ENCODE assay signal across 13 mouse cellular contexts in the genomic region with DNA sequence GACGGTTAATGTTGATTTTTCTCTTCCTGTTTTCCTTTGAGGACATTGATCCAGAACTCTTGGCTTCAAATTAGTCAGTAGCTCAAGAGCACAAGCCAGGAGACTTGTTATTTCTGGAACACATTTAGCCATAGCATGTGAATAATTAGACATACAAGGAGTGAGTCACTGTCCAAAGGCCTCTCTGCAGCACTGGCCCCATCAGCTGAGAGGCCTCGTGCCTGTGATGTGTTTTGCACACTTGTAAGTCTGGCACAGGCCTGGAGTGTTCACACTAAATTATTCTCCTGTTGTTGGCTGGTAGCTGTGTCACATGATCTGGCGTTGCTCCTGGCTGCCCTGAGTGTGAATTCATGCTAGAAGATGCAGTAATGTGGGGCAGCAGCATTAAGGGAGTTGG.
A peak's percentile ranks its signal among the peaks of the same experiment; 100 is the strongest.
DNase-seq lines count a peak whose midpoint lies in the region; ATAC-seq and TF ChIP-seq lines count a peak whose summit lies in the region.
"Had no signal": no experiment of that assay in that cellular context is flagged by ENCODE, and none has a peak within 500 bp of the region (broad histone marks: within the 10 kb centered on the region; RNA-seq: fewer than 3 reads in every experiment).

No protein-coding gene starts in this region.

- no peaks in the 10 kb centered on the region for H3K4me1 ChIP-seq in lung, embryonic 14.5 days (ENCODE audit: insufficient read depth)
- H3K4me1 ChIP-seq: embryonic facial prominence, embryonic 15.5 days had no signal

- H3K9me3 ChIP-seq in lung, embryonic 14.5 days (ENCODE audit: low read depth, low read length), result no peaks in the 10 kb centered on the region
- H3K9me3 ChIP-seq: embryonic facial prominence, embryonic 15.5 days had no signal

- ATAC-seq in lung, embryonic 14.5 days (ENCODE audit: insufficient read depth), result no peak; the same call in 1 of the 2 replicates
- no peak for ATAC-seq in megakaryocyte-erythroid progenitor cell, adult 5-6 weeks (replicated peaks; ENCODE audit: low FRiP score, low TSS enrichment, poor library complexity, severe bottlenecking)

- no peak overlapping the region; the same call in 1 of the 2 replicates for H3K27ac ChIP-seq in lung, embryonic 14.5 days (ENCODE audit: low read depth)
- no peak overlapping the region for H3K27ac ChIP-seq in layer of hippocampus, adult 2 months
- H3K27ac ChIP-seq: embryonic facial prominence, embryonic 15.5 days had no signal

- no peaks in the 10 kb centered on the region for H3K27me3 ChIP-seq in lung, embryonic 14.5 days (ENCODE audit: insufficient read depth, low read length)
- H3K27me3 ChIP-seq: embryonic facial prominence, embryonic 15.5 days had no signal

- 45% methylated on average over 3 of the region's 3 CpGs for WGBS in lung, embryonic 14.5 days

- no peak overlapping the region for H3K4me3 ChIP-seq in lung, embryonic 14.5 days (ENCODE audit: low read depth, low read length)
- H3K4me3 ChIP-seq in layer of hippocampus, adult 2 months, result no peak overlapping the region
- H3K4me3 ChIP-seq: embryonic facial prominence, embryonic 15.5 days had no signal

- TF ChIP-seq CTCF in lung, embryonic 14.5 days (IDR thresholded peaks at IDR 0.05; ENCODE audit: low read depth), result no peak
- no peak for TF ChIP-seq CTCF in layer of hippocampus, adult 2 months (conservative IDR thresholded peaks at IDR 0.05)

- H3K4me2 ChIP-seq in lung, embryonic 14.5 days, result no peak overlapping the region
- H3K4me2 ChIP-seq: embryonic facial prominence, embryonic 15.5 days; liver, embryonic 11.5 days had no signal

- H3K36me3 ChIP-seq in lung, embryonic 14.5 days (ENCODE audit: insufficient read depth), result no peaks in the 10 kb centered on the region

- H3K9ac ChIP-seq in lung, embryonic 14.5 days, result no peak overlapping the region
- H3K9ac ChIP-seq: embryonic facial prominence, embryonic 15.5 days had no signal

- DNase-seq in adrenal gland, adult 2 months, result peak; percentile 31
- no peak for DNase-seq in adrenal gland, postnatal 4 days (ENCODE audit: low spot score in 2 of 2)
- DNase-seq in lung, embryonic 14.5 days, result peak; percentile 43
- no peak for DNase-seq in lung, postnatal 36 days
- DNase-seq in kidney, postnatal 10 days, result peak; percentile 50
- DNase-seq in layer of hippocampus, adult 2 months (ENCODE audit: low spot score in 2 of 2), result no peak
- DNase-seq in c-Kit-positive CD71-positive TER-119-positive erythroid progenitor cells, embryonic 14.5 days (ENCODE audit: low spot score), result no peak
- DNase-seq: adrenal gland, postnatal 25 days; cerebellum, postnatal 10 days; thymus, postnatal 4 days had no signal

Comparison
In these comparisons a context has a peak if more than half of its experiments do, and no peak if none do; other contexts are left out.
1. DNase-seq: peak in adrenal gland, adult 2 months (single experiment), lung, embryonic 14.5 days (single experiment) and kidney, postnatal 10 days (single experiment); none in adrenal gland, postnatal 4 days (0 of 2), lung, postnatal 36 days (single experiment), layer of hippocampus, adult 2 months (0 of 2) and c-Kit-positive CD71-positive TER-119-positive erythroid progenitor cells, embryonic 14.5 days (single experiment).